Mouse (Mus musculus) hindbrain, embryonic 10.5 days (tissue): ENCODE data around the gene Iqch. TPM values are rescaled to one million over a fixed set of nuclear protein-coding genes. Genes with fewer than 3 reads are reported as not detected.

ENCODE experiments used
- polyA plus RNA-seq: library from polyadenylated mRNA; unstranded; fragments of >200 nt; fragmentation: Nextera tagmentation; extraction: Ambion mirVana; gene quantifications from 2 replicates; pipeline ENCODE4 v1.2.1, GENCODE M21; 2016

The Iqch gene
- polyA plus RNA-seq, 1 experiment from 2014 or later = 0.13 TPM

Other genes with a start within 250 kb of the Iqch start
- 30.6 and 39.3 TPM in 2 replicates for gene Map2k5, start 224.6 kb downstream of the Iqch start, polyA plus RNA-seq
- gene 2300009A05Rik, start 203.2 kb downstream of the Iqch start, polyA plus RNA-seq = 42.1 and 44.7 TPM in 2 replicates
- gene Aagab, start 167 bp upstream of the Iqch start, polyA plus RNA-seq = 46.0 and 50.4 TPM in 2 replicates
- 24.2 TPM in 2 replicates for gene Smad3, start 155.5 kb upstream of the Iqch start, polyA plus RNA-seq